Mouse (Mus musculus) adrenal gland, postnatal 25 days (tissue): ENCODE results near the gene Iqch. TPM values are rescaled to one million over a fixed set of nuclear protein-coding genes. Genes with fewer than 3 reads are reported as not detected.
A peak's percentile ranks its signal among the peaks of the same experiment; 100 is the strongest.

Source experiments
- DNase-seq: peaks from one replicate; pipeline ENCODE4 v3.0.0; 2021; ENCODE audit warnings: mixed read lengths
- long read RNA-seq: library from polyadenylated mRNA; stranded (forward); transcript quantifications from one replicate; pipeline ENCODE4 v2.0.0, GENCODE M21; 2021
- total RNA-seq: library from RNA; stranded (reverse); gene quantifications from 2 replicates; pipeline ENCODE4 v1.2.3, GENCODE M21; 2021

The Iqch gene
- total RNA-seq = 0.15 TPM in 1 of 2 replicates, not detected in the other
- long read RNA-seq = 0 reads

DNA sequence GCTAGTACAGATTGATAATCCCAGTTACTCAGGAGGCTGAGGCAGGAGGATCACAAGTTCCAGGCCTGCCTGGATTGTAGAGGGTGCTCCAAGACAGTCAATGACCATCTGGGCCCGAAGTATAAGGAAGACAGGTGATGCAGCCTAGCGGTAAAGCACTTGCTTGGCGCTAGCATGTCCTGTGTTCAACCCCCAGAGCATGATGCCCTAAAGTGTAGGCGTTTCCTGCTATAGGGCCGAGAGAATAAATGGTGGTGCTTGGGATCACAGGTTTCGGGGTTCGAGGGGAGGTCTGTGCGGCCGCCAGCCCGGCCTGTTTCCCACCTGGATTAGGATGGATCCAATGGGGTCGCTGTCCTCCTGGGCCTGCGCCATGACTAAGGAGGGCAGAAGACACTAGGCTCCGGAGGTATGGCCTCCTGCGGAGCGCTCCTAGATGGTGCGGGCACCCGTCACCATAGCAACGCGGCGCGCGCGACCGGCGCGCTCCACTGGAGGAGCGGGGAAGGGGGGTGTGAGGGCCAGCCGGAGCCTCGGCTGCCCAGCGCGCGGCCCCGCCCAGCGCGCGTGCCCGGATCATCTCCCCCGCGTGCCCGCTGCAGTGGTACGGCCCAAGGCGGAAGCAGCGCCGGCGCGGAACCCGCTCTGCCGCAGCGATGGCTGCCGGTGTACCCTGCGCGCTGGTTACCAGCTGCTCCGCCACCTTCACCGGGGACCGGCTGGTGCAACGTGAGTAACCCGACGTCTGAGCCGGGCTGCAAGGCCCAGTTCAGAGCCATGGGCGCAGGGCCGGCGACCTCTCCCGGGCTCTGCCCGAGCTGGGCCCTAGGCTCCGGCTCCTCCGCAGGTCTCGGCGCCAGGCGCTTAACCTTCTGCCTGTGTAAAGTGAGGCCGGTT lies at the start of gene Iqch, which contains the start of gene Aagab:
Gene Iqch, minus strand, starts transcription at position 451 of the 897 bp plus-strand sequence.
Gene Aagab, plus strand, starts transcription at position 618 of the 897 bp plus-strand sequence.
- peak; percentile 98 for DNase-seq

DNA sequence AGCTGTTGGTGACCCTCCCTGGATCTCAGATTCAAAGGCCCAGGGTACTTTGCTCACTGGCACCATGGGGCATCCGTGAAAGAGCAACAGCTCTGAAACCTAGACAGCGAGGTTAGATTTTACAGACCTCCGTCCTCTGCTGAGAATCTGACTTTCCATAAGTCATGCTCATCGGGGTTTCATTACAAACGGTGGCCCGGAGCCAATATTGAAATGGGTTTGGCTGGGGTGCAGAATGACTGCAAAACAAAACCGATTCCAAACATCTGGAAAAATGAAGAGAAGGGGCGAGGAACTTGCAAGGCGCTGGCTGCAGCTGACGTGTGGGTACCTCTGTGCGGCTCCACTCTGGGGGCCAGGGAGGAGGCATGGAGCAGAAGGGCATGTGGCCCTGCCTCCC lies 49.3 kb upstream of the Iqch start:
- DNase-seq = no peak

DNA sequence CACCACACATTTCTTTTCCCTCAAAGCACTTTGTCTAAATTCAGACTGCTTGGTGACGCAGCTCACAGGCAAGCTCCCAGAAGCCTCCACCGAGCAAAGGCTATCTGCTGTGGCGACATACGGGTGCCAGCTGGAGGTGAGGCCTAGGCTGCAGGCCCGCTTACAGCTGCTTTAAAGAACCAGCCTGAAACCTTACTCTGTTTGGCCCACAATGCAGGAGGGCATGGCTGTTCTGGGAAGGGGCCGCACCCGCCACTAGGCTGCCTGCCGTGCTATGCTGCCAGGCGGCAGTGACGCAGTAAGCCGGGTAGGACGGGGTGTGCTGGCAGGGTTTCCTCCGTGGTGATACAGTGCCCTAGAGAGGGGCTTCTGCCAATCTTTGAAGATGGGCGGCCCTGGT lies 48.6 kb upstream of the Iqch start:
- no peak for DNase-seq

DNA sequence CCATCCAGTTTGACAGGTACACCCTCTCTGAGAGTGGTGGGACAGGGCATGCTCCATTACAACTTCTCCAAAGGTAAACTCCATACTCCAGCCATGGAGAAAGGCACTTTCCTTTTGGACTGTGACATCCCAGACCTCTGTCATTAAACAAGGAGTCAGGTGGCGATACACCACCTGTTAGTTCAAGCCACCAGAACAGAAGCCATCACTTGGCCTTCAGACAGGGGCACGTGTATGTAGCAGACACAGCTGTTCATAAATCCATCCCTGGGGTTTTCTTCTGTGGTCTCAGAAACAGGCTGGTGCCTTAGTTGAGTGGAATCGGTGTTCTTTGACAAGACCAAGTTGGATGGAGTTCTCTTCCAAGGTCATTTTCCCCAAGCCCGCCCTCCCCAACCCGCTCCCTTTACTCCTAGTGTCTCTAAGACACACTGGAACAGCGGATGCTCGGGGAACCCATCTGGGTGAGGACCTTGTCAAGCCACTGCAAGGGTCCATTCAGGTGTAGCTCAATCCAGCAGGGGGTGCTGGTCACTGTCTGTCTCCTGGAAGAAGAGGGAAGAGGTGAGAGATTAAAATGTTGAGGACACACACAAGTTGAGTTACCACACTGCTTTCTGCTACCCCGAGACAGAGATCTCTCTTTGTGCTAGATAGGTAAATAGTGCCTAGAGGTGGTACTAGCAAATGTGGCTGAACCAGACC lies 47.7 kb upstream of the Iqch start:
- DNase-seq = peak; percentile 56

DNA sequence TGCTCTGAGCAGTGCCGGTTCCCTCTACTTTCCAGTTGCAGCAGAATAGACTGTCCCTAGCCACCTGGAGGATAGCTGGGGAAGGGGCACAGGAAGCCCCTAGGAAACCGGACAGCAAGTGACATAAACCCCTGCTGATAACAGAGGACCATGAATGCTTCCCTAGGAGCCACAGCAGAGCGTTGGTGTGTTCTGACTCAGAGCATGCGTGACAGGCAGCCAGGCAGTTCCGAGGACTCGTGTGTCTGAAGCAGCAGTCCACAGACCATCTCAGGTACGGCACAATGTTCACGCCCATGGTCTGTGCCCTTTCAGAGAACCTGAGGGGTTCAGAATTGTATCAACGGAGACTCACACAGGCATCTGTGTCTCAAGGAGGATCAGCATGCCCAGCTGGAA lies 46.2 kb upstream of the Iqch start:
- no peak for DNase-seq

DNA sequence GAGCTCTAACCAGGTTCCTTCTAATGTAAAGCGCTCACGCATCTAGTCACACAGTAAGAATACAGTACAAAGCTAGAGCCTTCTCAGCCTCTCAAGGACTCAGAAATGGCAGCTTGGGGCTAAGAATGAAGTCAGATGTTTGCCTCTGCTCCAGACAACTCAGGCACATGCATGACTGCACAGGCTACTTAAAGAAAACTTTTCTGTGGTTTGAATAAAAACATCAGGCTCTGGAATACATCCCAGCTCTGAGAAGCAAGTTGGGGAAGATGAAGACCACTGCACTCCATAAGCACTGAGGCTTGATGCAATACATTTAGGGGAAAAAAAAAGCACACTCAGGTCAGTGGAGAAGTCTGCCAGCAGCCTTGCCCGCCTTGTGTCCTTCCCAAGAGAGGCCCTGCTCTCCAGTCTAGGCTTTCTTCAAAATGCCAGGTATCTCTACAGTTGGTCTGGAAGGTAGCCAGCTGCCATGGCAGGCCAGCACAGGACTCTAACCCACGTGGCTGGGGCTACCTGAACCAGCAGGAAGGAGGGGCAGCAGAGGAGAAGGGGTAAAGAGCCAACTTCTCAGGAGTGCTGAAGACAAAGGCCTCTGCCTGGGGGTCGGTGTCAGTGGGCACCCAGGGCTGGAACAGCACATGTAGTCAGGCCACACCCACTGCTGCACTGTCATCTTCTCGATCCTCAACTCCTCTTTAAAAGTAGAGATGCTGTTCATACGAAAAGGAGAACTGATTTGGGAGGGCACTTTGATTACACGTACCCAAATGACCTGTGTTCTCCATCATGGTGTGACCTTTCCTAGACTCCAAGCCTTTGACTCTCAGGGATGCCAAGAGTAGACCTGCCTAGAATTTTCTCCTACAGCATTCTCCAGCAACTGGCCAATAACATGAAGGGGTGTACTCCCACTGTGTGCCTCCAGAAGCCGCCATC lies 45.6 kb upstream of the Iqch start:
- DNase-seq = no peak

DNA sequence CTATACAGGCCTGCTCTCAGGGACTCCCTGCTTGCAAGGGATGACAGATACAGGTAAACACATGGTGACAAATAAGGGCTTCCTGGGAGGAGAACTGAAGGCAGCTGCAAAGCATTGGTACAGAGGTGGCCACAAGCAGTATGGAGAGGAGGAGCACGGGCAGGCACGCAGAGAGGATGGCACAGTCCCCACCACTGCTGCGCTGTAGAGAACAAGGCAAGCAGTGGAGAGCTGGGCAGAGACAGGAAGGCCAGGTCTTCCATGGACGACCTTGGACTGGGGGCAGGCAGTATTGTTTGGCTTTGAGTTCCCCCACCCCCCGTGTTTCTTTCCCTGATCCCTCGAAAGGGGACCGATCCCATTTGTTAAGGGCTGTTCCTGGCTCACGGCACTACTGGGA lies 42.8 kb upstream of the Iqch start:
- DNase-seq = no peak

DNA sequence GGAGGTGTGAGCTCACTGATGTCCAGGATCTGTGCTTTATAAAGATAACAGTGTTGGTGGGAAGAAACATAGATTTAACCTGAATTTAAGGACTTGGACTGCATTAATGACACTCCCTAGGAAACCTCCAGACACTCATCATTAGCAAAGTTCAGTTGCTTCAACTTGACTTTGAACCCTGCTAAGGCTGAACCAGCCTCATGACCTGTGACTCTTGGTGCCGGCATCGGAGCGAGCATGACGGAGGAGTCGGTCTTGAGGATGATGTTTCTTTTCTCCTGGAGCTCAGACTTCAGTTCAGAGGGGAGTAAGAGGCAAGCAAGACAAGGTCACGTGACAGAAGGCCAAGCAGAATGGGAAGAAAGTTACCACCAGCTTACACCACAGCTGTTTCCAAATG lies 41.7 kb upstream of the Iqch start:
- DNase-seq = no peak

DNA sequence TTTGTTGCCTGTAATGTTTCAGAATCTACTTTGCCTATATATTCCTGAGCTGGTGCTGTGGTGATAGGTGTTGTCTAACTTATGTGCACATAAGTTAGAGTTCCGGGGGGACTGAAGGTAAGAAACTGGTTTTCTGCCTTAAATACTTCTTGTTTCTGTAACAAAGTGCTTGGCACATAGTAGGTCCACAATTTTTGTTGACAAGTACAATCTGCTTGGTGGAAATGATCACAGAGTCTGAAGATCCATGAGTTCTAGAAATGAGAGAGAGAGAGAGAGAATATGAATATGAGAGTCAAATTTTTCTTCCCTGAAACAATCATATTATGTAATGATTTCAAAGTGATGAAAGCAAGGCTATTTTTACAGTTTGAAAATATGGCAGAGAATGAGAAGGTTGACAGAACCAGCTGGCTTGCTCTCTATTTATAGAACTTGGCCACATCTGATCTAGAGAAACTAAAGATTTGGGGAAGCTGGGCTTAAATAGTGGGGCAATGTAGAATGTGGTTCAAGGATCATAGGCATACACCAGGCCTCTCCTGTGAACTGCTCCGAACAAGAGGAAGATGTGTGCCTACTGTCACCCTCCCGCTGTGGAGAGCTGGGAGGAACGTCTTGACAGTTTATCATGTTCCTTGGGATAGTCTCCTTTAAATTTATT lies 39.8 kb upstream of the Iqch start:
- DNase-seq = no peak

DNA sequence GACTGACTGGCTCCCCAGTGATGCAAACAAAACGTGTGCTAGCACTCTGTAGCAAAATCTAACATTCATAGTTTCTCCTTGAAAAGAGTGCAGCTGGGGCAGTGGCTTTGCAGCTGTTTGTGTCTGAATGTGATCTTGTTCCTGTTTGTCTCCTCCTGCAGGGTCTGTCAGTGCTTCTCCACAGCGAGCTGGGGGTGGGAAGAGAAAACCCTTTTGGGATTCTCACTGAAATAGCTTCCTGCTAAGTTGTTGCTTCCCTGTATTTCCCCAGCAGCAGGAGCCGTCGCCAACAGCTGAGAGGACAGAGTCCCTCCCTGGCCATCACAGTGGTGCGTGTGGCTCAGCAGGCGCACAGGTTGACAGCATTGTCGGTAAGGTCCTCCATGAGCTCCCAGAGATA lies 33.8 kb upstream of the Iqch start:
- DNase-seq = no peak

DNA sequence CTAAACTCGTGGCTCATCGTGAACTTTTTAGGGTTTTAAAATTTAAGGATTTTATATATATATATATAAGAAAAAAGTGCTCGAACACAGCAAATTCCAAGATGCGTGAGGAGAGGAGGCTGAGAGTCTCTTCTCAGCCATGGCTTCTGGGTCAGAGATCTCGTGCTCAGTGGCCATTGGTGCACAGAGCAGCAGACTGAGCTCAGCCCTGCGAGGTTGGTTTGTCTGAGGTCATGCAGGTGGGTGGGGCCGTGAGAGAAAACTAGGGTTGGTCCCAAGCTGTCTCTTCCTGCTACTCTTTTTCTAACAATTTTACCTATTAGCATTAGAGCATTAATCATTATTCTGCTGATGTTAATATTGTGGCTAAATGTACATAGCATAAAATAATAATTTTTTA lies 31.0 kb upstream of the Iqch start:
- no peak for DNase-seq

DNA sequence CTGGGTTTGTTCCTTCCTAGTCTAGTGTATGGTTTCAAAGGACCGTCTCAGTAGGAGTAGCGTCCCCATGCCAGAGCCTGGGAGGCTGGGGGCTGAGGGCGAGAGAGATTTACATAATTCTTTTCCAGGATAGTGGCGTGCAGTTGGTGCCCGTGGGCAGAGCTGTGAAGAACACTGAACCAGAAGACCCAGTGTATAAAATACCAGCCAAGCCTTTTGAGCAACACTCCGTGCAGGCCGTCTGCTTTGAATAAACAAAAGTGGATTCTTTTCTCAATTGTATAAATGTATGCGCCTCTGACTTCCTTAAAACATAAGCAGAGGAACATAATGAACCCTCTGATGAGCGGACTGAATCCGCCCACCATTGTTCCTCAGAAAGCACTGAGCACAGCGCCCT lies 30.6 kb upstream of the Iqch start:
- DNase-seq = no peak

DNA sequence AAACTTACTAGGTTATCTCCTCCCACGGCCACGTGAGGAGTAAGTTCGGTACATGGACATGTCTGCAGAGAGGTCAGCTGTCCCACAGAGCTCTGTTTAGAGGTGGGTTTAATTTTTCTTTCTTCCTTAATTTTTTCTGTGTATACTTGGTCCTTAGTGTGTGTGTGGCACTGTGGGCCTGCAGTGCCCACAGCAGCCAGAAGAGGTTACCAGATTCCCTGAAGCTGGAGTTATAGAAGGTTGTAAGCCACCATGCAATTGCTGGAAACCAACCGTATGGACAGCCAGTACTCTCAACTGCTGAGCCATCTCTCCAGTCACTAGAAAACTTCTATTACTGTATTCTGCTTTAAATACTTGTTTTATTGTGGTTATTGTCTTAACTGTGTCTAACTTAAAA lies 29.8 kb upstream of the Iqch start:
- DNase-seq = no peak

DNA sequence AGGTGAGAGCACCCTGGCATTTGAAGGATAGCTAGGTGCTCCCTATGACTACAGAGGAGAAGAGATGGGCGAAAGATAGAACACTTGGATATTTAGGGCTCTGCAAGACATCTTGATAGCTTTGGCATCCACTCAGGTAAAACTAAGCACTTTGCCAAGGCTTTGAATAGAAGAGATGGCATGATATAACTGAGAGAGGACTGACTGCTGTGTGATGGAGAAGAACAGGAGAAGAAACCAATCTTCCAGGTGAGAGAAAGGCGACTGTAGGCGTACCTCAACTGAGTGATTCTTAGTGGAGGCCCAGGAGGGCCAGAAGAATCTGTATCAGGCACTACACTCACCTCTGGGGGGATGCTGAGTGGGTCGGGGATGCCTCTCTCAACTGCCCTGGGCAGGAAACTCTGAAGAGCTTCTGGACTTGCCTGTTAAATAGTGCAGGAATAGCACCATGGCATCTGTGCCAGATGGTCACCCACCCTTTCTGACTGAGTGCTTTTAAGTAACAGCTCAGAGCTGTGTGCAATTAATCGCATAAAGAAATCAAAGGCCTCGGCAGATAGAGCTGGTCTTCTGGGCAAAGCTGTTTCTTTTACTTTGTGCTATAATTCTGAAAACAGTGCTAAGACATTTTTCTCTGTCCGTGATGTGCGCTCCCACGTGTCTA lies 22.9 kb upstream of the Iqch start:
- no peak for DNase-seq

DNA sequence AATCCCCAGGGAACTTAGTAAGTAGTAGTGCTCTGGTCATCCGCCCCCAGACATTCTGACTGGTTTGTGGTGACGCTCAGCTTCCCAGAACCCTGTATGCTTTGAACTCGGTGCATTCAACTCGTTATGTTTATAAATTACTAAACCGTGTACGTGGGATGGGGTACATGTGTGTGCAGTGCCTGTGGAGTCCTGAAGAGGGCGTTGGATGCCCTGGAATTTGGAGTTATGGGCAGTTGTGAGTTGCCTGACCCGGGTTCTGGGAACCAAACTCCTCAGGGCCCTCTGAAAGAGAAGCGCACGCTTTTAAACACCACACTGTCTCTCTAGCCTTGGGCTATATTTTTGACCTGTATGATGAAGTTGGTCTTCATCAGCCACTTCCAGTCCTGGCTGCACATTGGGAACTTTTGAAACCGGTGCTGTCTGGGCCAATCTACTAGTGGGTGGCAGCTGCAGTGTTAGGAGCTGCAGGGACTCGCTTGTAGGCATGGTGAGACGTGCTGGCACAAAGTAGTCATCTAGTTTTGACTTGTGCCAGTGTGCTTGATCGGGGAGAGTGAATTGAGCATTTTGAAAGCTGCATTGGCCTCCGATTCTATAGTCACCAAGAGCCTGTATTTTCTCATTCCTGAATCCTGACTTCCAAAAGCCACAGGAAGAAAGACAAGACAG lies 21.7 kb upstream of the Iqch start:
- no peak for DNase-seq

DNA sequence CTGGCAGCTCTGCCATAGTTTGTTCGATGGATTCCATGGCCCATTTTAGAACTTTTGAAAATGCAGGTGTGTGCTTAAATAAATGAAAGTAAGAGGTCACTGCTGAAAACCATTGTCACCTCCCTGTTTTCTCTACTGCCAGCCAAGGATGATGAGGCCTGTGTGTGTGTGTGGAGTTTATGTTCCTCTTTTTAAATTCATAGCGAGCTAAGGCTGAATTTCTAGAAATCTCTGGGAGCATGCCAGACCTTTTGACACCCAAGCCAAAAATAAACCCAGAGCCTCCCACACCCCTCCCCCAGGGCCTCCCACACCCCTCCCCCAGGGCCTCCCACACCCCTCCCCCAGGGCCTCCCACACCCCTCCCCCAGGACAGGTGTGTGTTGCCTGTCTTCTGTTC lies 15.7 kb upstream of the Iqch start:
- DNase-seq = no peak

DNA sequence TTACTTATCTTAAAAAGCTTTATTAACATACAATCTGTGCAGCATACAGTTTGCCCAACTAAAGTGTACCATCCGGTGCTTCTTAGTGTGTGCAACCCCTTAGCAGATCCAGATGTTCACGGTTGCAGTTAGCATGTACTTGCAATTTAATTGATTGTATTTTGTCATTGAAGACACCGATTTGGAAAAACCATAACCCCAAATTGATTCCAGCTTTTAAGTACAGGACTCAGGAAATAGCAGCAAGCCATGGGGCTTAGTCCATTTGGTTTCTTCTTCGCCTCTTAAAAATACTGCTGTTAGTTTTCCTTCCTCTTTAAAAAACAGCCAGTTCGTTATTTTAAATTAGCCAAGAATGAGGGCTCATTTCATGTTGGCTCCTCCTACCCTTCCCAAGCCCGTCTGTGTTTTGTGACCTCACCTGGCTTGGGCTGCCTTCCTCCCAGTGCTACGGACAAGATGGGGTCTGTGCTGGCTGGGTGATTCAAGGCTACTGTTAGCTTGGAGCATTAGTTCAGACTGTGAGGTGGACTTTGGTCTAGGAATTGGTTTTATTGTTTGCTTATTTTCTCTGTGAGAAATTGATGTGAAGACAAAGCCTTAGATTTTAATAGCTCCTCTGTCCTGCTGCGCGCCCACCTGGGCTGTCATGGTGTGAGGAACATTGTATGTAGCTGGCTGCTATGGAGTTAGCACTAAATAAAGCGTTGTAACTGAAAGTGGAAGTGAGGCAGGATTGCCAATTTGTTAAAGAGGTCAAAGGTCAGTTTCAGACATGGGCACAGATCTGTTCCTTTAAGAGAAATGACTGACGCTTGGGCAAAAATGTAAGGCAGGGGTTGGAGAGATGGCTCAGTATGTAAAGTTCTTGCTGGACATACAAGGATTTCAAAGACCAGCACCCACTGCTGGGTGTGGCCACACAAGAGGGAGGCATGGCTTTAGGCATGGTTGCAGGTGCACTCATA lies 12.0 kb upstream of the Iqch start:
- no peak for DNase-seq

DNA sequence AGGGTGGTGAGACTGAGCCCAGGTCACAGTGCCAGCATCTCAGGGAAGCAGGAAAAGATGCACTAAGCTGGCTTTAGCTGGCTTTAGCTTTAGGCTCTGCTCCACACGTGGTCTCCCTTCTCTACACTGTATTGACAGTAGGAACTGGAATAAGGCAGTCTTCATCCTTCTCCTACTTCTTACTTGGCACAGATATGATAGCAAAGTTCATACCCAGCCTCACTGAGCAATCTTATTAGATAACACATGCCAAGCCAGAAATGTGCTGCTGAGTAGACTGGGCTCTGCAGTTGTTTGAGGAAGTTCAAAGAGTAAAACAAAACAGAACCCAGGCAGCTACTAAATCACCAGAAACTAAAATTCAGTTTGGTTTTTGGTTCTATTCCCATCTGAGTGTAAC lies 11.3 kb upstream of the Iqch start:
- no peak for DNase-seq
